Mouse (Mus musculus): ENCODE measurements at regions not wholly inside any gene's neighbourhood (a gene's known extent, or its start where the extent isn't known, plus 50 kb on each side); places are given as distances from the start of the nearest gene placed in this dataset.
A peak's percentile ranks its signal among the peaks of the same experiment; 100 is the strongest.

DNA sequence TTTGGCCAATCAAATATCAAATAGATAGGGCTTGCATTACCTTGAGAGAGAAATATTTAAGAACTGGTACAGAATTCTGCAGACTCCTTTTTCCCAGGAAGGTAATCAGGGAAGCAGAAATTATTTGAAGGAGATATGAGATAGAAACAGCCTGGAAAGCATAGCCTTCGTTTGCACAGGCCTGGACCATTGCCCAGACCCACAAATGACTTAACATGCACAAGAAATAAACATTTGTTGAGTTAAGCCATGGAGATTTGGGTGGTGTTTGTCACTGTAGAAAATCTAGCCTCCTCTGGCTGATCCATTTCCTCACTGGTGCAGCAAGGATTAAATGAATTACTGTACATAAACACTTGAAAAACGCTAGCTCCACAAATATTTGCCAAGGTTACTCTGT, 233.5 kb downstream of the Qk start:
- H3K27me3 ChIP-seq (ENCODE audit: insufficient read depth, low read length), result no peaks in the 10 kb centered on the region
- WGBS, result 17% methylated on average over 2 of the region's 2 CpGs

DNA sequence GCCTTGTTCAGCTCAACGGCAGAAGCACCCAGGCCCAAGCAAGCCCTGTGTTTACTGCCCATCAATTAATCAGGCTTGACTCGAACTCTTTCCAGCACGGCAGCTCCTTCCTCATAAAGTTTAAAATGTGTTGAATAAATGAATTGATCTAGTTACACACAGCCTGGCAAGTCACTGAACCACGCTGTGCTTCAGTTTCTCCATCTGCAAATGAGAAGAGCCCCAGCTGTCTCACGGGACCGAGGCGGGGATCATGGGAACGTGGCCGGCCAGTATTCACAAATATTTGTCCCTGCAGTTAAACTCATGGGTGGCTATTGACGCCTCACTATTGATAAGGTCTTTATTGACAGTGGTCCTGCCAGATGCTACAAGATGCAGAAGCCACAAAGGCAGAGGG, 237.9 kb downstream of the Qk start:
- Histone ChIP-seq H3K27me3 (ENCODE audit: insufficient read depth, low read length) (no peaks in the 10 kb centered on the region), H3K9ac (no peak overlapping the region), H3K9me3 (ENCODE audit: low read depth, low read length) (no peaks in the 10 kb centered on the region), H3K4me2 (no peak overlapping the region), H3K4me1 (ENCODE audit: insufficient read depth) (peaks cover 18% of the 10 kb centered on the region), H3K4me3 (ENCODE audit: low read depth, low read length) (no peak overlapping the region), H3K36me3 (ENCODE audit: insufficient read depth) (no peaks in the 10 kb centered on the region), H3K27ac (ENCODE audit: low read depth) (no peak overlapping the region)
- no peak for DNase-seq
- no peak for ATAC-seq (ENCODE audit: insufficient read depth)
- TF ChIP-seq CTCF (IDR thresholded peaks at IDR 0.05; ENCODE audit: low read depth), result no peak
- WGBS, result 35% methylated on average over 10 of the region's 10 CpGs

More for the DNA sequence above, 233.5 kb downstream of the Qk start:
- ATAC-seq (ENCODE audit: insufficient read depth) (peak; percentile 81), DNase-seq (peak; percentile 93)
- H3K27ac ChIP-seq (ENCODE audit: low read depth), result peak overlapping the region; percentile 8; the same call in 1 of the 2 replicates
- no peaks in the 10 kb centered on the region for H3K9me3 ChIP-seq (ENCODE audit: low read depth, low read length)
- H3K36me3 ChIP-seq (ENCODE audit: insufficient read depth), result no peaks in the 10 kb centered on the region
- no peak overlapping the region for H3K9ac ChIP-seq
- no peak overlapping the region for H3K4me2 ChIP-seq
- peaks cover 17% of the 10 kb centered on the region; the same call in 1 of the 2 replicates for H3K4me1 ChIP-seq (ENCODE audit: insufficient read depth)
- H3K4me3 ChIP-seq (ENCODE audit: low read depth, low read length), result no peak overlapping the region
- TF ChIP-seq CTCF (IDR thresholded peaks at IDR 0.05; ENCODE audit: low read depth), result no peak

GRCm38 (mm10) chr17:10079853-10080650, 239.6 kb downstream of the Qk start:
- ATAC-seq (ENCODE audit: insufficient read depth) (peak; percentile 73), DNase-seq (peak; percentile 69)
- no peak overlapping the region for H3K4me2 ChIP-seq
- no peaks in the 10 kb centered on the region for H3K36me3 ChIP-seq (ENCODE audit: insufficient read depth)
- no peak overlapping the region for H3K27ac ChIP-seq (ENCODE audit: low read depth)
- no peak overlapping the region for H3K4me3 ChIP-seq (ENCODE audit: low read depth, low read length)
- H3K9me3 ChIP-seq (ENCODE audit: low read depth, low read length), result no peaks in the 10 kb centered on the region
- 64% methylated on average over 15 of the region's 15 CpGs for WGBS
- no peak for TF ChIP-seq CTCF (IDR thresholded peaks at IDR 0.05; ENCODE audit: low read depth)
- peaks cover 11% of the 10 kb centered on the region for H3K4me1 ChIP-seq (ENCODE audit: insufficient read depth)
- no peaks in the 10 kb centered on the region for H3K27me3 ChIP-seq (ENCODE audit: insufficient read depth, low read length)
- no peak overlapping the region for H3K9ac ChIP-seq

DNA sequence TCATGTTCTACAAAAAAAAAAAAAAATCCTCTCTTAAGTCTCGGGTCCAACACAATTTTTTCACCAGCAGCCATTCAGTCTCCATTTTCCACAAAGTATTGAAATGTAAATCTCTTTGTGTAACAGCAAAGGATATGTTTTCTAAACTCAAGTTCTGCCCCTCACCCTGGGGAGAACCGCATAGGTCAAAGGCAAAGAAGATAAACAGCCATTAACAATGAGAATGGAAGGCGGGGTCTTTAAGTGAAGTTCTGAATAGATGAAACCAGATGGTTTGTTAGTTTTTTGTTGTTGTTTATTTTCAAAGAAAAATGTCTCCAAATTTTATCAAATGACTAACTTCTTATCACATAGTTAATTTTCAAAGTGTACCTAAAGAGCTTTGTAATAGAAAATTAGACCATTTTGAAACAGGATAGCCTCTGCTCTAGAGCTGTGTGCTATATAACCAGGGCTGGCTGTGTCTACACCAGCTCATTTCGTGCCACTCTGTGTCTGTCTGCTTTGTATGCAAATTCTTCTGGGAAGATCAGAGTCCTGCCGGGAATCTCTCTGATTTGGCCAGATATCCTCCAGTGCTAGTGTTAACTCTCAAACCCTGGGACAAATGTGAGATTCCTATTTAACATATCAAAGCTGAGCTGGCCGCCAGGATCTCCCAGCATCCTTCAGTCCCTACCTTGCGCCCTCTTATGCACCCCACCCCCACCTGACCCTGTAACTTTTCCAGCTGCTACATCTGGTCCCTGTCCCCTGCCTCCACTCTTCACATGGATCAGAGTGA, 240.9 kb downstream of the Qk start:
- no peak overlapping the region for H3K4me3 ChIP-seq (ENCODE audit: low read depth, low read length)
- no peak overlapping the region for H3K27ac ChIP-seq (ENCODE audit: low read depth)
- no peak overlapping the region for H3K4me2 ChIP-seq
- H3K27me3 ChIP-seq (ENCODE audit: insufficient read depth, low read length), result no peaks in the 10 kb centered on the region
- peaks cover 11% of the 10 kb centered on the region for H3K4me1 ChIP-seq (ENCODE audit: insufficient read depth)
- 47% methylated on average over 7 of the region's 7 CpGs for WGBS
- H3K9me3 ChIP-seq (ENCODE audit: low read depth, low read length), result no peaks in the 10 kb centered on the region
- no peak overlapping the region for H3K9ac ChIP-seq
- DNase-seq (no peak), ATAC-seq (ENCODE audit: insufficient read depth) (no peak)
- H3K36me3 ChIP-seq (ENCODE audit: insufficient read depth), result no peaks in the 10 kb centered on the region
- TF ChIP-seq CTCF (IDR thresholded peaks at IDR 0.05; ENCODE audit: low read depth), result no peak

DNA sequence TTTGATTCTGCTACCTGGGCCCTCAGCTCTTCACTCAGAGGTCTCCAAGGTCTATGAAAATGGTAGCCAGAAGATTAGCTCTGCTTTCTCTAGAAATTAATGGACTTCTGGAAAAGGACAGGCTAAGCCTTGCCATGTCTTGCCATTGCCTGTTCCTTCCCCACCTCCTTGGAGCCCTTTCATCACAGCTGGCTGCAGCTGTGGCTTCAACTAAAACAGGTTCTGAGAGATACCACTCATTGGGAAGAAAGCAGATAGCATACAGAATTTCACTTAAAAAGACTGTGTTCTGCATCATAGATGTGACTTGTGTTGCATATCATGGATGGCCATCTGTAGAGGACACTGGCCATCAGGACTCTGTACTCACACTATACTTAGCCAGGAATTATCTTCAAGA, 246.4 kb downstream of the Qk start:
- Histone ChIP-seq H3K4me2 (no peak overlapping the region), H3K27me3 (ENCODE audit: insufficient read depth, low read length) (no peaks in the 10 kb centered on the region), H3K4me1 (ENCODE audit: insufficient read depth) (no peaks in the 10 kb centered on the region), H3K36me3 (ENCODE audit: insufficient read depth) (no peaks in the 10 kb centered on the region), H3K9me3 (ENCODE audit: low read depth, low read length) (no peaks in the 10 kb centered on the region), H3K4me3 (ENCODE audit: low read depth, low read length) (no peak overlapping the region), H3K9ac (no peak overlapping the region), H3K27ac (ENCODE audit: low read depth) (no peak overlapping the region)
- no peak for TF ChIP-seq CTCF (IDR thresholded peaks at IDR 0.05; ENCODE audit: low read depth)
- DNase-seq, result no peak
- ATAC-seq (ENCODE audit: insufficient read depth), result no peak

GRCm38 (mm10) chr17:10069251-10069650, 250.4 kb downstream of the Qk start:
- no peak for DNase-seq
- Histone ChIP-seq H3K36me3 (ENCODE audit: insufficient read depth) (no peaks in the 10 kb centered on the region), H3K9me3 (ENCODE audit: low read depth, low read length) (no peaks in the 10 kb centered on the region), H3K27ac (ENCODE audit: low read depth) (no peak overlapping the region), H3K4me1 (ENCODE audit: insufficient read depth) (no peaks in the 10 kb centered on the region), H3K4me2 (no peak overlapping the region), H3K9ac (no peak overlapping the region), H3K4me3 (ENCODE audit: low read depth, low read length) (no peak overlapping the region), H3K27me3 (ENCODE audit: insufficient read depth, low read length) (no peaks in the 10 kb centered on the region)
- no peak for TF ChIP-seq CTCF (IDR thresholded peaks at IDR 0.05; ENCODE audit: low read depth)
- ATAC-seq (ENCODE audit: insufficient read depth), result no peak
- whole genome bisulfite sequencing, result 82% methylated on average over 3 of the region's 3 CpGs

DNA sequence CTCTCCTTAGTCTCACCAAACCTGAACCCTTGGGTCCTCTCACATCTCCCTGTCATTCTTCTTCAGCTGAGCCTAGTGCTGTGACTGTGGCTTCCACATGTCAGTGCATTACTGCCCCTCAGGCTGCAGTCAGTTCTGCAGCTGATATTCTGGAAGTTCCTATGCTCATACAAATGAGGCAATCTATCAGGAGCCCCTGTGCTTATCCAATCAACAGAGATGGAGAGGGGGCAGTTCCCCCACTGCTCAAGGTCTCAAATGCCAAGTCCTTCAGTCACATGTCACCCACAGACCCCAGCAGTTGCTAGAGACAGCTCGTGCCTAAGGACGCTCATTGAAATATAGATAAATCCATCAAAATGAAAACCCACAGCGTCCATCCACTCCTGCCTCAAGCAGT, 254.5 kb downstream of the Qk start:
- H3K9me3 ChIP-seq (ENCODE audit: low read depth, low read length), result no peaks in the 10 kb centered on the region
- H3K27ac ChIP-seq (ENCODE audit: low read depth), result no peak overlapping the region
- no peaks in the 10 kb centered on the region for H3K4me1 ChIP-seq (ENCODE audit: insufficient read depth)
- WGBS, result 60% methylated on average over 3 of the region's 3 CpGs
- ATAC-seq (ENCODE audit: insufficient read depth) (no peak), DNase-seq (no peak)
- no peaks in the 10 kb centered on the region for H3K27me3 ChIP-seq (ENCODE audit: insufficient read depth, low read length)
- no peak overlapping the region for H3K9ac ChIP-seq
- no peak overlapping the region for H3K4me2 ChIP-seq
- H3K4me3 ChIP-seq (ENCODE audit: low read depth, low read length), result no peak overlapping the region
- no peaks in the 10 kb centered on the region for H3K36me3 ChIP-seq (ENCODE audit: insufficient read depth)
- TF ChIP-seq CTCF (IDR thresholded peaks at IDR 0.05; ENCODE audit: low read depth), result 0 out of 2 replicates have a peak, but pooled peaks have one; percentile 7
